Comparison of ENCODE assay signal across 9 mouse cellular contexts in genomic region chr7:110091670-110092069, GRCm38 (mm10). TPM values are rescaled to one million over a fixed set of nuclear protein-coding genes. Genes with fewer than 3 reads are reported as not detected.
A peak's percentile ranks its signal among the peaks of the same experiment; 100 is the strongest.
DNase-seq lines count a peak whose midpoint lies in the region.
"Had no signal": no experiment of that assay in that cellular context is flagged by ENCODE, and none has a peak within 500 bp of the region (broad histone marks: within the 10 kb centered on the region; RNA-seq: fewer than 3 reads in every experiment).

No protein-coding gene starts in this region.

- peak; percentile 14 for DNase-seq in embryo, embryonic 10.5 days (ENCODE audit: low spot score)
- DNase-seq in embryo, embryonic 10 days (ENCODE audit: low spot score), result no peak
- peak; percentile 30 for DNase-seq in retina, postnatal 1 day
- DNase-seq in retina, embryonic 14.5 days (ENCODE audit: low spot score), result no peak
- peak; percentile 57 to 84 for DNase-seq in left cerebral cortex, postnatal 14 days (ENCODE audit: low spot score in 2 of 2)
- DNase-seq in telencephalon, adult 2 months (ENCODE audit: low read depth, low spot score), result peak; percentile 34
- no peak for DNase-seq in spleen, postnatal 14 days (ENCODE audit: low spot score in 2 of 2)
- DNase-seq in spleen, postnatal 4 days (ENCODE audit: low spot score in 2 of 2), result no peak
- DNase-seq: gastrocnemius, adult 2 months had no signal

- intact Hi-C loops in left cerebral cortex, postnatal 14 days (cut with DNase I), result no loop called here

RNA-seq across cellular contexts. Expression of gene Wee1, which starts 30.2 kb away (rescaled TPM):
- total RNA-seq in left cerebral cortex, postnatal 14 days (2021), result 10 to 100 TPM; 15.8 to 19.5 TPM

RNA-seq across cellular contexts. Expression of gene Zfp143, which starts 30.7 kb away (rescaled TPM):
- total RNA-seq in left cerebral cortex, postnatal 14 days (2021), result 1 to 10 TPM; 9.5 to 10.0 TPM

Comparison
In these comparisons a context has a peak if more than half of its experiments do, and no peak if none do; other contexts are left out.
1. DNase-seq: peak in embryo, embryonic 10.5 days (single experiment), retina, postnatal 1 day (single experiment), left cerebral cortex, postnatal 14 days (2 of 2) and telencephalon, adult 2 months (single experiment); none in embryo, embryonic 10 days (single experiment), retina, embryonic 14.5 days (single experiment), spleen, postnatal 14 days (0 of 2) and spleen, postnatal 4 days (0 of 2).